Mouse (Mus musculus) G1E-ER4 (cell line): ENCODE measurements at regions not wholly inside any gene's neighbourhood (a gene's known extent, or its start where the extent isn't known, plus 50 kb on each side); places are given as distances from the start of the nearest gene placed in this dataset.

ENCODE experiments used
- GATA1 ChIP-seq: IDR thresholded peaks from one replicate; pipeline ENCODE4 v1.8.0; 2012; ENCODE audit warnings: low read length, inconsistent platforms

- TF ChIP-seq GATA1 = peak; percentile 88
Observed at GRCm38 (mm10) chr4:53386309-53386708, 53.9 kb upstream of the Slc44a1 start.

GRCm38 (mm10) chr4:53384761-53385160 is 55.5 kb upstream of the Slc44a1 start:
- no peak for TF ChIP-seq GATA1

GRCm38 (mm10) chr4:53384104-53384503 is 56.1 kb upstream of the Slc44a1 start:
- no peak for TF ChIP-seq GATA1

- no peak for TF ChIP-seq GATA1
Observed at GRCm38 (mm10) chr4:53382012-53382411, 58.2 kb upstream of the Slc44a1 start.

GRCm38 (mm10) chr4:53379855-53380254 is 60.4 kb upstream of the Slc44a1 start:
- TF ChIP-seq GATA1 = no peak

GRCm38 (mm10) chr4:53376995-53377394 is 63.2 kb upstream of the Slc44a1 start:
- no peak for TF ChIP-seq GATA1

GRCm38 (mm10) chr4:53356374-53356773 is 83.8 kb upstream of the Slc44a1 start:
- no peak for TF ChIP-seq GATA1

- no peak for TF ChIP-seq GATA1
Observed at GRCm38 (mm10) chr4:53354961-53355360, 85.3 kb upstream of the Slc44a1 start.

GRCm38 (mm10) chr4:53353399-53354090 is 86.7 kb upstream of the Slc44a1 start:
- no peak for TF ChIP-seq GATA1

GRCm38 (mm10) chr4:53351104-53351607 is 89.1 kb upstream of the Slc44a1 start:
- no peak for TF ChIP-seq GATA1

- no peak for TF ChIP-seq GATA1
Observed at GRCm38 (mm10) chr4:53345346-53345745, 94.9 kb upstream of the Slc44a1 start.

GRCm38 (mm10) chr4:53344546-53344945 is 95.7 kb upstream of the Slc44a1 start:
- no peak for TF ChIP-seq GATA1

GRCm38 (mm10) chr4:53341181-53341580 is 99.0 kb upstream of the Slc44a1 start:
- no peak for TF ChIP-seq GATA1

- TF ChIP-seq GATA1 = no peak
Observed at GRCm38 (mm10) chr4:53340021-53340667, 100.1 kb upstream of the Slc44a1 start.

- TF ChIP-seq GATA1 = no peak
Observed at GRCm38 (mm10) chr4:53339125-53340020, 100.8 kb upstream of the Slc44a1 start.

GRCm38 (mm10) chr4:53338479-53338878 is 101.7 kb upstream of the Slc44a1 start:
- TF ChIP-seq GATA1 = no peak

GRCm38 (mm10) chr4:53337784-53338183 is 102.4 kb upstream of the Slc44a1 start:
- no peak for TF ChIP-seq GATA1
